ENCODE assay signal across 9 mouse cellular contexts in the genomic region with DNA sequence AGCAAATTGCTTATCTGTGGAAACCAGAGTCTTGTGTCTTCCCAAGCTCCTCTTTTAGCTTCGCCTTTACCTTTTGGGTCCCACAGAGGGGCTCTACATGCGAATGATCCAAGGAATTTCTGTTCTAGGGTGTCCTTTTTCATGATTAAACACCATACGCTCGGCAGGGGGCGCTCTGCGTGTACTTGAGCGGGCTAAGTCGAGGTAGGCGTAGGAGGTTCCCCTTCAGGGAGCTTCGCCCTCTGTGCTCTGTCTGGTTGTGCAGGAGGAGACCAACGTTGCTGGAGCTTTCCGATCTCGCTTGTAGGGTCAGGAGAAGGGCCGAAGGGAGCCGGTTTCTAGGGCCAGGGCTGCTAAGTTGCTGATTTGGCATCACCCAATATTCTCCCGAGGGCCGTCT.
A peak's percentile ranks its signal among the peaks of the same experiment; 100 is the strongest.
DNase-seq lines count a peak whose midpoint lies in the region; ATAC-seq and TF ChIP-seq lines count a peak whose summit lies in the region.
"Had no signal": no experiment of that assay in that cellular context is flagged by ENCODE, and none has a peak within 500 bp of the region (broad histone marks: within the 10 kb centered on the region; RNA-seq: fewer than 3 reads in every experiment).

No protein-coding gene starts in this region.

- H3K9me3 ChIP-seq in forebrain, embryonic 10.5 days = no peaks in the 10 kb centered on the region
- H3K9me3 ChIP-seq in lung, embryonic 14.5 days (ENCODE audit: low read depth, low read length) = no peaks in the 10 kb centered on the region
- H3K9me3 ChIP-seq: limb, embryonic 12.5 days had no signal

- TF ChIP-seq CTCF in lung, embryonic 14.5 days (IDR thresholded peaks at IDR 0.05; ENCODE audit: low read depth) = peak; percentile 77

- peaks cover 76% of the 10 kb centered on the region for H3K27me3 ChIP-seq in forebrain, embryonic 10.5 days (ENCODE audit: poor library complexity, severe bottlenecking)
- no peaks in the 10 kb centered on the region for H3K27me3 ChIP-seq in lung, embryonic 14.5 days (ENCODE audit: insufficient read depth, low read length)

- intact Hi-C loops in heart, postnatal 10 days (cut with DNase I) = loop anchor here (2.0 to 5.0 kb wide), 2 partner anchors 271 to 446 kb away; no protein-coding TSS in a partner anchor

- H3K4me1 ChIP-seq in forebrain, embryonic 10.5 days = peaks cover 9% of the 10 kb centered on the region; the same call in 1 of the 2 replicates
- H3K4me1 ChIP-seq in lung, embryonic 14.5 days (ENCODE audit: insufficient read depth) = no peaks in the 10 kb centered on the region
- H3K4me1 ChIP-seq: limb, embryonic 12.5 days had no signal

- H3K4me2 ChIP-seq in lung, embryonic 14.5 days = no peak overlapping the region
- H3K4me2 ChIP-seq: limb, embryonic 12.5 days had no signal

- H3K9ac ChIP-seq in lung, embryonic 14.5 days = no peak overlapping the region
- H3K9ac ChIP-seq: limb, embryonic 12.5 days had no signal

- peak; percentile 65 for ATAC-seq in lung, embryonic 14.5 days (ENCODE audit: insufficient read depth)
- no peak for ATAC-seq in megakaryocyte, adult 5-6 weeks (ENCODE audit: poor library complexity, severe bottlenecking)

- H3K36me3 ChIP-seq in forebrain, embryonic 10.5 days (replicated peaks) = no peaks in the 10 kb centered on the region
- no peaks in the 10 kb centered on the region for H3K36me3 ChIP-seq in lung, embryonic 14.5 days (ENCODE audit: insufficient read depth)
- H3K36me3 ChIP-seq: limb, embryonic 12.5 days had no signal

- DNase-seq in Muller cell, postnatal 12 days (ENCODE audit: inconsistent ontology term) = peak; percentile 51
- DNase-seq in c-Kit-positive CD71-negative TER-119-negative erythroid progenitor cells, embryonic 14.5 days (ENCODE audit: low read depth) = peak; percentile 36
- DNase-seq in forebrain, embryonic 10.5 days (ENCODE audit: extremely low spot score, low spot score) = peak; percentile 82
- peak; percentile 76 to 77 for DNase-seq in heart, postnatal 10 days
- peak; percentile 85 to 89 for DNase-seq in kidney, postnatal 4 days
- DNase-seq in lung, embryonic 14.5 days = peak; percentile 93
- DNase-seq in right cerebral cortex, postnatal 36 days (ENCODE audit: low spot score in 2 of 2) = peak; percentile 48 to 51

- WGBS in forebrain, embryonic 10.5 days = 18% methylated on average over 17 of the region's 17 CpGs
- 14% methylated on average over 17 of the region's 17 CpGs for WGBS in lung, embryonic 14.5 days

- H3K27ac ChIP-seq in forebrain, embryonic 10.5 days = no peak overlapping the region
- no peak overlapping the region for H3K27ac ChIP-seq in lung, embryonic 14.5 days (ENCODE audit: low read depth)
- H3K27ac ChIP-seq: limb, embryonic 12.5 days had no signal

- H3K4me3 ChIP-seq in forebrain, embryonic 10.5 days = no peak overlapping the region
- H3K4me3 ChIP-seq in lung, embryonic 14.5 days (ENCODE audit: low read depth, low read length) = no peak overlapping the region
- H3K4me3 ChIP-seq: limb, embryonic 12.5 days had no signal

Comparison
In these comparisons a context has a peak if more than half of its experiments do, and no peak if none do; other contexts are left out.
1. DNase-seq: peak in every context shown above with its lines; median percentile 93 in lung, embryonic 14.5 days; 87 in kidney, postnatal 4 days; 82 in forebrain, embryonic 10.5 days; 76 in heart, postnatal 10 days; 51 in Muller cell, postnatal 12 days; 50 in right cerebral cortex, postnatal 36 days; 36 in c-Kit-positive CD71-negative TER-119-negative erythroid progenitor cells, embryonic 14.5 days.